Mouse (Mus musculus): ENCODE measurements at regions not wholly inside any gene's neighbourhood (a gene's known extent, or its start where the extent isn't known, plus 50 kb on each side); places are given as distances from the start of the nearest gene placed in this dataset. TPM values are rescaled to one million over a fixed set of nuclear protein-coding genes. Genes with fewer than 3 reads are reported as not detected.

DNA sequence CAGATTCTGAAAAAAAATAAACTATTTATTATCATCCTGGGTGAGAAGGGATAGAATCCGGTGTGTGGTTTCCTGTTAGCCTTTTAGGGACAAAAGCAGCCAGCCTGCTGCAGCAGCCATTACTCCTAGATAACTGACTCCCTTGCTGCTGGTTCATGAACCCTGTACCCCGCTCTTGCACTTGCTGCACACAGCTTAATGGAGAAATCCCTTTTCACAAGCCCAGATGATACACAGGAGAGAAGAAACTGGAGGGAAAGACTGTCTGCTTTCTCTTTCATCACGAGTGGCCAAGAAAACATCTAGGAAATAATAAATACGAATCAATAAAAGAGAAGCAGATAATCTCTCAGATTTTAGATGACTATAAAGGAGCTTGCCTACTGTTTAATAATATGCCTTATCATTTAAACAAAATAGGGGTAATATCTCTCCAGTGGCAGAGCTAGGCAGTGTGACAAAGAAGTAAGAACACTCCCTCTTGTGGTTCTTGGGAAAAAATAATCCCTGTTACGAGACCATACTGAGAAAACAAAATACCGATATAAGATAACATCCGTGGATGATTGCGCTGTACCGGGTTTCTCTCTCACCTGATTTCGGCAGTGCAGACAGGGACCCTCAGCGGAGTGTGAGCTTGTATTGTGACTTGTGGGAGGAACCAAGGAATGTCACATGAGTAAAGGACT lies 98.0 kb upstream of the Ccdc54 start:
- no peak overlapping the region for H3K27ac ChIP-seq (ENCODE audit: low read length)
- DNase-seq (ENCODE audit: low spot score) (peak; percentile 29), ATAC-seq (no peak)
- H3K27me3 ChIP-seq (replicated peaks; ENCODE audit: insufficient read depth, low read length), result no peaks in the 10 kb centered on the region
- TF ChIP-seq CTCF (IDR thresholded peaks at IDR 0.05) (peak; percentile 56), EP300 (IDR thresholded peaks at IDR 0.05) (no peak)
- no peaks in the 10 kb centered on the region for H3K36me3 ChIP-seq (ENCODE audit: insufficient read depth, low read length)
- 42% methylated on average over 11 of the region's 11 CpGs for WGBS
- peak overlapping the region; percentile 33 for H3K4me2 ChIP-seq (replicated peaks; ENCODE audit: low read depth, low read length)
- H3K9me3 ChIP-seq (ENCODE audit: low read length), result no peaks in the 10 kb centered on the region
- no peak overlapping the region for H3K9ac ChIP-seq (replicated peaks; ENCODE audit: low read depth)
- no peaks in the 10 kb centered on the region for H3K4me1 ChIP-seq (ENCODE audit: insufficient read depth, low read depth, low read length)
- H3K4me3 ChIP-seq (ENCODE audit: low read depth, low read length), result peak overlapping the region; percentile 23

DNA sequence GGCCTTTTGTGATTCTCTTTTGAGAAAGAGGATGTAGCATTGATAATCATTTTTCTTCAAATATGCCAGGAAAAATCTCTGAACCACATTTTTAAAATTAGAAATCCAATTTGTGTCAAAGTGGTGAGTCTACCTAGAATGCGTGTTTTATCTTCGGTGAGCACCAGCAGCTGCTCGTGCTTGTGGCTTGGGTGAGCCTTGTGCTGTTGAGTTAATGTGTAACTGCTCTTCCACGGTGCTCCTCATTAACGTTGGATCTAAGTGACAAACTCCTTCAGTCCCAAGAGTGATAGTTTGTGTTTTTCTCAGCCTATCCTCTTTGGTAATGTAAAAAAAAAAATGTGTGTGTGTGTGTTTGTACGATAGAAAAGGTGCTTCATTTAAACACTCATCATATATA lies 88.7 kb upstream of the Ccdc54 start:
- WGBS, result 62% methylated on average over 6 of the region's 6 CpGs
- no peak overlapping the region for H3K27ac ChIP-seq (ENCODE audit: low read length)
- no peak for TF ChIP-seq CTCF (IDR thresholded peaks at IDR 0.05)
- TF ChIP-seq EP300 (IDR thresholded peaks at IDR 0.05), result no peak

DNA sequence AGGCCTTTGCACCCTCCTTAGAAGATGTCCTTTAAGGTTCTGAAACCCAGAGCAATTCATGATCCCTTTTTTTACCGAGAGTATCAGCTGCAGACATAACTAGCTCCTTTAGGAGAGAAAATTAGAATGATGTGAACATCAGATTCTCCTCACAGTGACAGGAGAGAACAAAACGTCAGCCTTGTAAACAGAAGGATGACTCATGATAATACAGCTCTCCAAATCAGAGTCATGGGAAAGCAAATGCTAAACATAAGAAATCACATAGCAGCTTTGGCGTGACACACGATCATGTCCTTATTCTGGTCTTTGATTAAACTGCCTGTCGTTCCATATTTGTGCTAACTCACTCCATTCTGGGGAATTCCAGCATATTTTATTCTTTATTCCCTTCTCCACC lies 82.4 kb upstream of the Ccdc54 start:
- DNase-seq (ENCODE audit: low spot score) (no peak), ATAC-seq (no peak)
- WGBS, result 62% methylated on average over 5 of the region's 5 CpGs
- H3K36me3 ChIP-seq (ENCODE audit: insufficient read depth, low read length), result no peaks in the 10 kb centered on the region
- H3K27me3 ChIP-seq (replicated peaks; ENCODE audit: insufficient read depth, low read length), result no peaks in the 10 kb centered on the region
- no peak for TF ChIP-seq CTCF (IDR thresholded peaks at IDR 0.05)
- no peak for TF ChIP-seq EP300 (IDR thresholded peaks at IDR 0.05)
- H3K9ac ChIP-seq (replicated peaks; ENCODE audit: low read depth), result no peak overlapping the region
- no peaks in the 10 kb centered on the region for H3K4me1 ChIP-seq (ENCODE audit: insufficient read depth, low read depth, low read length)
- H3K9me3 ChIP-seq (ENCODE audit: low read length), result no peaks in the 10 kb centered on the region
- H3K4me2 ChIP-seq (replicated peaks; ENCODE audit: low read depth, low read length), result no peak overlapping the region
- H3K27ac ChIP-seq (ENCODE audit: low read length), result no peak overlapping the region
- no peak overlapping the region for H3K4me3 ChIP-seq (ENCODE audit: low read depth, low read length)

More for the DNA sequence above, 88.7 kb upstream of the Ccdc54 start:
- no peaks in the 10 kb centered on the region for H3K9me3 ChIP-seq (ENCODE audit: low read length)
- no peaks in the 10 kb centered on the region for H3K4me1 ChIP-seq (ENCODE audit: insufficient read depth, low read depth, low read length)
- H3K36me3 ChIP-seq (ENCODE audit: insufficient read depth, low read length), result no peaks in the 10 kb centered on the region
- no peaks in the 10 kb centered on the region for H3K27me3 ChIP-seq (replicated peaks; ENCODE audit: insufficient read depth, low read length)
- no peak for DNase-seq (ENCODE audit: low spot score)
- H3K9ac ChIP-seq (replicated peaks; ENCODE audit: low read depth), result no peak overlapping the region
- H3K4me2 ChIP-seq (replicated peaks; ENCODE audit: low read depth, low read length), result no peak overlapping the region
- H3K4me3 ChIP-seq (ENCODE audit: low read depth, low read length), result no peak overlapping the region
- no peak for ATAC-seq

DNA sequence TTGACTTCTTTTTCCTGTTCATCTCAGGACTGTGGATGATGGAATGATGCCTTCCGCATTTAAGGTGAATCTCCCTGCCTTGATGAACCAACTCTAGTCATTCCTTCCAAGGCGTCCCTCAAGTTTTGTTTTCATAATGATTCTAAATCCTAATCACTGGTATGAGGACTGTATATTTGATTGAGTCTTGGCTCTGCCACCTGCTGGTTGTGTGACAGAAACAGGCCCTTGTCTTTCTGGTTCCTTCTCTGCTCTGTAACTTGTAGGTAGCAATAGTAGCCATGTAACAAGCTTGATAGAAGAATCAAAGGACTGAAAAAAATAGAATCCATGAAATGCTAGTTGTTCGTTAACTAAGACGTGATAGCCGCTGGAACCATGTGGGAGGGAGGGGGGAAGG lies 81.8 kb upstream of the Ccdc54 start:
- Histone ChIP-seq H3K27me3 (replicated peaks; ENCODE audit: insufficient read depth, low read length) (no peaks in the 10 kb centered on the region), H3K27ac (ENCODE audit: low read length) (no peak overlapping the region), H3K4me1 (ENCODE audit: insufficient read depth, low read depth, low read length) (no peaks in the 10 kb centered on the region), H3K4me2 (replicated peaks; ENCODE audit: low read depth, low read length) (no peak overlapping the region), H3K9ac (replicated peaks; ENCODE audit: low read depth) (no peak overlapping the region), H3K9me3 (ENCODE audit: low read length) (no peaks in the 10 kb centered on the region), H3K4me3 (ENCODE audit: low read depth, low read length) (no peak overlapping the region), H3K36me3 (ENCODE audit: insufficient read depth, low read length) (no peaks in the 10 kb centered on the region)
- DNase-seq (ENCODE audit: low spot score) (peak; percentile 8), ATAC-seq (no peak)
- 68% methylated on average over 5 of the region's 5 CpGs for WGBS
- no peak for TF ChIP-seq EP300 (IDR thresholded peaks at IDR 0.05)
- peak; percentile 46 for TF ChIP-seq CTCF (IDR thresholded peaks at IDR 0.05)

DNA sequence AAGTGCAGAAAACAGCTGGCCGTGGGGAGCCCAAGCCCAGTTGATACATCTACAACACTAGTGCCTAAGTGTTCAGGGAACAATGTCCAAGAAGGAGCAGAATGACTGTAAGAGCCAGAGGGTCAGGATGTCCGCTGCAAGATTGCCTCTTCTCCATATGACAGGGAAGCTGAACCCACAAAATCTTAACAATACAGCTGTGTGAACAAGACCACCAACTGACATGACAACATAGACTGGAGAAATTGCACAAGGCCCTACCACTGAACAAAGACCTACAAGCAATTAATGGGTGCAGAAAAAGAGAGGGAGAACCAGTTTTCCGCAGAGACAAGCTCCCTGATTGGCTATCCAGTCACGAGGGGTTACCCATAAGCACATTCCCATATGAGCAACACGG lies 80.2 kb upstream of the Ccdc54 start:
- H3K4me2 ChIP-seq (replicated peaks; ENCODE audit: low read depth, low read length), result no peak overlapping the region
- ATAC-seq, result no peak
- no peak overlapping the region for H3K9ac ChIP-seq (replicated peaks; ENCODE audit: low read depth)
- no peaks in the 10 kb centered on the region for H3K4me1 ChIP-seq (ENCODE audit: insufficient read depth, low read depth, low read length)
- TF ChIP-seq EP300 (IDR thresholded peaks at IDR 0.05), result no peak
- H3K4me3 ChIP-seq (ENCODE audit: low read depth, low read length), result no peak overlapping the region
- no peaks in the 10 kb centered on the region for H3K9me3 ChIP-seq (ENCODE audit: low read length)
- no peak for DNase-seq (ENCODE audit: low spot score)
- no peak overlapping the region for H3K27ac ChIP-seq (ENCODE audit: low read length)
- no peaks in the 10 kb centered on the region for H3K27me3 ChIP-seq (replicated peaks; ENCODE audit: insufficient read depth, low read length)
- H3K36me3 ChIP-seq (ENCODE audit: insufficient read depth, low read length), result no peaks in the 10 kb centered on the region
- WGBS, result 89% methylated on average over 5 of the region's 5 CpGs

DNA sequence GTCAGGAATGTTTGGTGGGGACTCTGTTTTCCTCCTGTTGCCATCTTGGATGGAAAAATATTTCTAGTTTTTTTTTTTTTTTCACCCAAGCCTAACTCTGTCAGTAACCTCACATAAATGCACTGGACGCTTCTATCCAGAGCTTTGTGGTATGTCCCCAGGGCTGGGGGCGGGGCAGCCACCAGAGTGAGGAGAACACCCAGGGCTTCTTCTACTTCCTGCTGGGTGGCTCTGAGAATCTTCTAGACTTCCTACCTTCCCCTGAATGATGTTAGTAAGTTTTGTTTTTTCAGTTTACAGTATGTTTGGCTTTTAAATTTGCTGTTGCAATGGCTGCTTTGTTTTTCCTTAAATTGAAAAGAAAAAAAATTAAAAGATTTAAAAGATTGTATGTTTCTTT lies 73.3 kb upstream of the Ccdc54 start:
- ATAC-seq (no peak), DNase-seq (ENCODE audit: low spot score) (no peak)
- no peaks in the 10 kb centered on the region for H3K27me3 ChIP-seq (replicated peaks; ENCODE audit: insufficient read depth, low read length)
- WGBS, result 48% methylated on average over 2 of the region's 2 CpGs
- H3K4me2 ChIP-seq (replicated peaks; ENCODE audit: low read depth, low read length), result no peak overlapping the region
- H3K27ac ChIP-seq (ENCODE audit: low read length), result no peak overlapping the region
- H3K4me1 ChIP-seq (ENCODE audit: insufficient read depth, low read depth, low read length), result no peaks in the 10 kb centered on the region
- no peak overlapping the region for H3K4me3 ChIP-seq (ENCODE audit: low read depth, low read length)
- H3K9ac ChIP-seq (replicated peaks; ENCODE audit: low read depth), result no peak overlapping the region
- H3K36me3 ChIP-seq (ENCODE audit: insufficient read depth, low read length), result no peaks in the 10 kb centered on the region
- TF ChIP-seq EP300 (IDR thresholded peaks at IDR 0.05), result no peak
- no peak for TF ChIP-seq CTCF (IDR thresholded peaks at IDR 0.05)
- no peaks in the 10 kb centered on the region for H3K9me3 ChIP-seq (ENCODE audit: low read length)

Small RNA genes lying in the stretch of these regions (microRNA-seq; reads per million reads assigned to microRNA genes)
- gene Mir6363, result not detected
